Mouse (Mus musculus): ENCODE measurements around the gene Musk.

The Musk gene

GRCm38 (mm10) chr4:58413188-58414185, 127.7 kb downstream of the Musk start:
- DNase-seq (ENCODE audit: low read depth, low spot score), result peak; percentile 56

DNA sequence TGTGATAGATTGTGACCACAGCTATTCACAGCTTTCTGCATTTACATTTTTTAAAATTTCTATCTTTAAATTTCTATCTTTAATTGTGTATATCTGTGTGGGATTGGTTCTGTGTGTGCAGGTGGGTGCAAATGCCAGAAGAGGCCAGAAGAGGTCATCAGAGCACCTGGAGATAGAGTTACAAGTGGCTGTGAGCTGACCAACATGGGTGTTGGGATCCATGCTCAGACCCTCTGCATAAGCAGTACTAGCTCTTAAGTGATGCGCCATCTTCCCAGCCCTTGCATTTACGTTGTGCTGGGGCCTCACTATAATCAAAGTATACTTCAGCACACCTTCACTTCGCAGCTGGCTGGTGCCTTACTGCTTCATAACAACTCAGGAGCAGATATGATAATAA, 129.8 kb downstream of the Musk start:
- no peak for DNase-seq (ENCODE audit: low read depth, low spot score)

- no peak for DNase-seq (ENCODE audit: low read depth, low spot score)
Measured at GRCm38 (mm10) chr4:58417319-58417718, 131.6 kb downstream of the Musk start.

- no peak for DNase-seq (ENCODE audit: low read depth, low spot score)
Measured at GRCm38 (mm10) chr4:58419225-58419624, 133.5 kb downstream of the Musk start.

DNA sequence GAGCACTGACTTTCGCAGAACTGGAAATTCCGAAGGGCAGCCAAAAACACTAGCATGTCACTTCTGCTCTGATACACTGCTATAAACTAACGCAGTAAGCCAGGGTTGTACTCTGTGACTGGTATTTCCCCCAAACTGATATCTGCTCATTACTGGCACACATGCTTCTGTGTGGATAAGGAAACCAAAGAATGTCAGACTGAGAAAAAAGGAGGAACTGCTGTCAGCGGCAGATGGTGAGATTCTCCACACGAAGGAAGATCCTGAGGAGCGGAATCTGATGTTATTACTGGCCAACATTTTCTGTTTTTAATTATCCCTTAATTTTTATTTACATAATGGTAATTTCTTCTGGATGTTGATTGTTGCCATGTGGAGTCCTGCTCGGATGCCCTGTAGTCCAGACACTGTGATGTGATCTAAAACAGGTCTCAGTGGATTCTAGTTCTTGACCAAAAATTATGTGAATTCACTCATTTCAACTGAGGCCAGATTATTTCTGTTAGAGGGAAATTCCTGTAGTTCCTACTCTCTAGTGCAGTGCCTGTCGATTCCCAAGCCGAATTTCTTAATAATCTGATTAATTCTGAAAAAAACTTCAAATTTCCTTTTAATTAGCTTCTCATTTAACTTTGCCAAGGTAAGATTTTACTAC, 137.6 kb downstream of the Musk start:
- DNase-seq (ENCODE audit: low read depth, low spot score), result no peak
